Mouse (Mus musculus) inflammation-experienced regulatory T-cells, adult 16 weeks (primary cell): ENCODE data around the gene Sucla2. TPM values are rescaled to one million over a fixed set of nuclear protein-coding genes. Genes with fewer than 3 reads are reported as not detected.

ENCODE experiments used
- polyA plus RNA-seq: library from polyadenylated mRNA; unstranded; fragments of 100-300 nt; shearing (Covaris generic); gene quantifications from one replicate; pipeline ENCODE4 v1.2.1, GENCODE M21; 2017

Gene Sucla2
- 84.0 TPM for polyA plus RNA-seq

DNA sequence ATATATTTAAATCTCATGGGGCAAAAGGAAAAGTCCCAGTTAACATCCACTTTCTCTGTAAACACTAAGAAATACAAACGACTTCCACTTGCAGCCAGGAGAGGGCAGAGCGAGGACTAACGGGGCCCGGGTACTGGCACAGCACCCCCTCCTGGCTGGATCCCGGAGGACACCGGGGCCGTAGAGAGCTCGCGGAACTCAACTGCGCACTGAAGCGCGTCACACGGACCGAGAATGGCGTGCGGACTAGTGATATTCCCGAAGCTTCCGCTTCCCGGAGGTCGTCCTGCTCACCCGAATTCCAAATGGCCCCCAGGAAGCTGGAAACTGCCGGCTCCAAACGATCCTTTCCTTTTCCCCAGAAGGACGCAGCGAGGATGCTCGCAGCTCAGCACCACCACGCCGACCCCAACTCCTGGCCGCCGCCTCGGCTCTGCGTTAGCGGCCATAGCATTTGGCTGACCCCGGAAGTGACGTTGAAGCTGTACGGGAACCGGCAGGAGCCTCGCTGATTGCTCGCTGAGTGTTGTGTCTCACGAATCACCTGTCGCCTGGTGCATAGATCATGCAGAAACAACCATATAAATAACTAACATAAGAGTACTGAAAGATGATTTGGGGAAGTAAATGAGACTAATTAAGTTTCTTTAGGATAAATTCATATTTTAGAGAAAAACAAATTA, at the start of gene Sucla2:
Sucla2 (plus strand) TSS at position 554 of the 683 bp plus-strand sequence.

DNA sequence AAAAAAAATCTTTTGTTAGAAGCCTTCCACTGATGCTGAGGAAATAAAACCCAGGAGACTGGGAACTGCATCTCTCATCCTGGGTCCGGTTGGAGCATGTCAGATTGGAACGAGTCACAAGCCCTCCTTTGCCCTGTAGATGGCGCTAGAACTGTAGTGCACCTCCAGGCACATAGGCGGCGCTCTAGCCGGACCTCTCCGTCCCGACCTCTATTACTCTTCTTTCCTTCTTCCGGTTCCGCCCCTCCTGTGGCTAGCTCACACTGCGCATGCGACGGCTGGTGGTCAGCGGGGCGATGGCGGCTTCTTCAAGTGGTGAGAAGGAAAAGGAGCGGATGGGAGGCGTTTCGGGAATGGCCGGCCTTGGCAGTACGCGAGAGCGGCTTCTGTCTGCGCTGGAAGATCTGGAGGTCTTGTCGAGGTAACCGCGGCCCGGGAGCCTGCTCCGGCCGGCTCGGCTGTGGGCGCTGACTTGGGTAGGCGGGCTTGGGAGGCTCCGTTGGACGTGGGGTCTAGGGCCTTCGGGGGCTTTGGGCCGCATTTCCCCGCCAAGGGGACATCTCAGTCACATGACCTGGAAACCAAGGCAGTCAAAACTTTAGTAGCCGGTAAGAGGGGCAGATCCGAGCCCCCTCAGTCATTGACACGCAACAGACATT, 15.2 kb upstream of the Sucla2 start, which contains the start of gene Med4:
Med4 (plus strand) TSS at position 261 of the 659 bp plus-strand sequence.

DNA sequence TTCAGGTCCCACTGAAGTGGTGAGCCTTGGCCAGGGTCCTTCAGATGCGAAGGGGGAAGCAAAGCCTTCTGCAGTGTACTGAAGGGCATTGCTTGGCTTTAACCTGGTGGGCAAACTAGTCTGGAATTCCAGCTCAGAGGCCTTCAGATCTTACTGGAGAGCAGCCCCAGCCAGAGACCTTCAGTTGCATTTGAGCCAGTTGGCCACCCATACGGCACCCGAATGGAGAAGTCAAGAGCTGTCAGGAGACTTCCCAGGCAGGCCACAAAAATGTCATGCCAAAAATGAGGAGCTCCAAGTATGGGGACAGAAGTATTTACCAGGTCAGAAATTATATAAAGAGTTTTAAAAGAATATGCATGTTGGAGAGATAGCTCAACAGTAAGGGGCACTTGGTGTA, 22.9 kb downstream of the Sucla2 start, which contains the start of gene Nudt15:
Nudt15 (minus strand) TSS at position 192 of the 400 bp plus-strand sequence.

Other genes with a start within 250 kb of the Sucla2 start
- gene Rb1, start 199.5 kb upstream of the Sucla2 start, polyA plus RNA-seq = 56.9 TPM
- 1,788 TPM for gene Itm2b, start 140.0 kb upstream of the Sucla2 start, polyA plus RNA-seq
- gene Med4, start 15.3 kb upstream of the Sucla2 start, polyA plus RNA-seq = 81.8 TPM
- 6.4 TPM for gene Nudt15, start 22.9 kb downstream of the Sucla2 start, polyA plus RNA-seq
- not detected for gene Gm21750, start 135.9 kb downstream of the Sucla2 start, polyA plus RNA-seq